Mouse (Mus musculus): ENCODE measurements around the gene Zfp82. TPM values are rescaled to one million over a fixed set of nuclear protein-coding genes. Genes with fewer than 3 reads are reported as not detected.

Gene Zfp82
- 5.0 TPM for polyA plus RNA-seq (2015; fragmentation: Illumina TruSeq; extraction: RNeasy Lipid Tissue Mini Kit (QIAGEN cat#74804); ENCODE audit: low read depth, low replicate concordance)

GRCm38 (mm10) chr7:30072146-30073028 lies at the start of gene Zfp82:
TSS of gene Zfp82 (minus strand) at chr7:30072900.

GRCm38 (mm10) chr7:30121308-30122187 lies 48.8 kb upstream of the Zfp82 start, which contains the start of gene Zfp382:
TSS of gene Zfp382 (plus strand) at chr7:30121942.

GRCm38 (mm10) chr7:30094646-30095429 lies 22.1 kb upstream of the Zfp82 start, which contains the start of gene Zfp260:
TSS of gene Zfp260 (plus strand) at chr7:30094777.

DNA sequence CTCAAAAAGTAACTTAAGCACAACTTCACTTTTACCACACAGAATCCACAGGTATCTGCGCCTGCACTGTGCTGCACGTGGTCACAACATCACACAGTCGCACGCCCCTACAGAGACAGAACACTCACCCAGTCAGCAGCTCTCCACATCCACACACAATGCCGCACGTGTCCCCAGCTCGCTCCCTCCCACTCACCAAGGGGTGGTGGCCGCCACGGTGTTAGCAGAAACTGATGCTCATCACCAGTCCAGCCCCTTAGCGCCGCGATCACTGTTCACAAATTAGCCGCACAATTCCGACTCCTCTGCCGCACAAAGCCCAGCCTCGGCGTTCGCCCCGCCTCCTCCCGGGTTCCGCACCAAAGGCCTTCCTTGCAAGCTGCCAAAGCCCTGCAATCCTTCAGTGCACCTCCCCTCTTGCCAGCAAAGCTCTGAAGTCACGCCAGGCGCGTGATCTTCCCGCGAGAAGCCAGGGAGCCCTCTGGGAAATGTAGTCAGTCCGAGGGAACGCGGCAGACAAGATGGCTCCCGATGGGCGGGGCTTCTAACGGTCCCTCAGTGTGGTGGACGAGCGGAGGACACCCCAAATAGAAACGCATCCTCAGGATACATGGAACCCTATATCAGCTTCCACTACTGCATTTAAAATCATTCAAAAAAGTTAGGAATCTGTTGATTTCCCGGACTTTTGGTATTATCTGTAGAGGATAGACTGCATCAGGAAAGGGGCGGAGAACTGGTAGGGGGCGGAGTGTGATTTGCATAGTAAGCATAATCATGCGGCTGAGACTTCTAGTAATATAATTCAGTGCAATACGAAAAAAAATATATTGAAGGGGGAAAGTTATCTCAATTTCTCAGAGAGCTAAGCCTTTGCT lies 17.6 kb upstream of the Zfp82 start, which contains the start of the genes Gm26920 and Zfp566:
Gene Gm26920 (minus strand): TSS at position 319 of the 878 bp plus-strand sequence.
Gene Zfp566 (minus strand): TSS at position 436 of the 878 bp plus-strand sequence.

GRCm38 (mm10) chr7:30050882-30051548 lies 21.7 kb downstream of the Zfp82 start, which contains the start of gene Zfp14:
TSS of gene Zfp14 (minus strand) at chr7:30051380.

Other genes starting within 250 kb of the Zfp82 start
- 16.6 TPM for gene Zfp940, start 219.2 kb downstream of the Zfp82 start, polyA plus RNA-seq (2015; fragmentation: Illumina TruSeq; extraction: RNeasy Lipid Tissue Mini Kit (QIAGEN cat#74804); ENCODE audit: low read depth, low replicate concordance)
- gene Zfp420, start 212.9 kb downstream of the Zfp82 start, polyA plus RNA-seq (2015; fragmentation: Illumina TruSeq; extraction: RNeasy Lipid Tissue Mini Kit (QIAGEN cat#74804); ENCODE audit: low read depth, low replicate concordance): 20.0 TPM
- 16.2 TPM for gene Zfp27, start 166.3 kb downstream of the Zfp82 start, polyA plus RNA-seq (2015; fragmentation: Illumina TruSeq; extraction: RNeasy Lipid Tissue Mini Kit (QIAGEN cat#74804); ENCODE audit: low read depth, low replicate concordance)
- 13.4 TPM for gene Zfp383, start 164.7 kb downstream of the Zfp82 start, polyA plus RNA-seq (2015; fragmentation: Illumina TruSeq; extraction: RNeasy Lipid Tissue Mini Kit (QIAGEN cat#74804); ENCODE audit: low read depth, low replicate concordance)
- gene Zfp74, start 118.8 kb downstream of the Zfp82 start, polyA plus RNA-seq (2015; fragmentation: Illumina TruSeq; extraction: RNeasy Lipid Tissue Mini Kit (QIAGEN cat#74804); ENCODE audit: low read depth, low replicate concordance): 11.1 TPM
- gene Zfp568, start 88.9 kb downstream of the Zfp82 start, polyA plus RNA-seq (2015; fragmentation: Illumina TruSeq; extraction: RNeasy Lipid Tissue Mini Kit (QIAGEN cat#74804); ENCODE audit: low read depth, low replicate concordance): 1.8 TPM
- gene Zfp14, start 21.5 kb downstream of the Zfp82 start, polyA plus RNA-seq (2015; fragmentation: Illumina TruSeq; extraction: RNeasy Lipid Tissue Mini Kit (QIAGEN cat#74804); ENCODE audit: low read depth, low replicate concordance): 16.0 TPM
- gene Gm26920, start 17.5 kb upstream of the Zfp82 start, polyA plus RNA-seq (2015; fragmentation: Illumina TruSeq; extraction: RNeasy Lipid Tissue Mini Kit (QIAGEN cat#74804); ENCODE audit: low read depth, low replicate concordance): 0.83 TPM
- gene Zfp566, start 17.6 kb upstream of the Zfp82 start, polyA plus RNA-seq (2015; fragmentation: Illumina TruSeq; extraction: RNeasy Lipid Tissue Mini Kit (QIAGEN cat#74804); ENCODE audit: low read depth, low replicate concordance): 7.6 TPM
- 67.4 TPM for gene Zfp260, start 21.9 kb upstream of the Zfp82 start, polyA plus RNA-seq (2015; fragmentation: Illumina TruSeq; extraction: RNeasy Lipid Tissue Mini Kit (QIAGEN cat#74804); ENCODE audit: low read depth, low replicate concordance)
- 13.2 TPM for gene Zfp382, start 49.0 kb upstream of the Zfp82 start, polyA plus RNA-seq (2015; fragmentation: Illumina TruSeq; extraction: RNeasy Lipid Tissue Mini Kit (QIAGEN cat#74804); ENCODE audit: low read depth, low replicate concordance)
- gene Zfp146, start 96.8 kb upstream of the Zfp82 start, polyA plus RNA-seq (2015; fragmentation: Illumina TruSeq; extraction: RNeasy Lipid Tissue Mini Kit (QIAGEN cat#74804); ENCODE audit: low read depth, low replicate concordance): 38.1 TPM
- gene Cox7a1, start 111.2 kb upstream of the Zfp82 start, polyA plus RNA-seq (2015; fragmentation: Illumina TruSeq; extraction: RNeasy Lipid Tissue Mini Kit (QIAGEN cat#74804); ENCODE audit: low read depth, low replicate concordance): 10.0 TPM
- gene Capns1, start 125.9 kb upstream of the Zfp82 start, polyA plus RNA-seq (2015; fragmentation: Illumina TruSeq; extraction: RNeasy Lipid Tissue Mini Kit (QIAGEN cat#74804); ENCODE audit: low read depth, low replicate concordance): 226 TPM
- gene Polr2i, start 159.0 kb upstream of the Zfp82 start, polyA plus RNA-seq (2015; fragmentation: Illumina TruSeq; extraction: RNeasy Lipid Tissue Mini Kit (QIAGEN cat#74804); ENCODE audit: low read depth, low replicate concordance): 79.0 TPM
- gene Tbcb, start 159.4 kb upstream of the Zfp82 start, polyA plus RNA-seq (2015; fragmentation: Illumina TruSeq; extraction: RNeasy Lipid Tissue Mini Kit (QIAGEN cat#74804); ENCODE audit: low read depth, low replicate concordance): 168 TPM
- not detected for gene Ovol3, start 162.8 kb upstream of the Zfp82 start, polyA plus RNA-seq (2015; fragmentation: Illumina TruSeq; extraction: RNeasy Lipid Tissue Mini Kit (QIAGEN cat#74804); ENCODE audit: low read depth, low replicate concordance)
- not detected for gene Thap8, start 207.2 kb upstream of the Zfp82 start, polyA plus RNA-seq (2015; fragmentation: Illumina TruSeq; extraction: RNeasy Lipid Tissue Mini Kit (QIAGEN cat#74804); ENCODE audit: low read depth, low replicate concordance)
- 1.8 TPM for gene Wdr62, start 207.5 kb upstream of the Zfp82 start, polyA plus RNA-seq (2015; fragmentation: Illumina TruSeq; extraction: RNeasy Lipid Tissue Mini Kit (QIAGEN cat#74804); ENCODE audit: low read depth, low replicate concordance)
- 504 TPM for gene Clip3, start 218.8 kb upstream of the Zfp82 start, polyA plus RNA-seq (2015; fragmentation: Illumina TruSeq; extraction: RNeasy Lipid Tissue Mini Kit (QIAGEN cat#74804); ENCODE audit: low read depth, low replicate concordance)
- gene Alkbh6, start 235.8 kb upstream of the Zfp82 start, polyA plus RNA-seq (2015; fragmentation: Illumina TruSeq; extraction: RNeasy Lipid Tissue Mini Kit (QIAGEN cat#74804); ENCODE audit: low read depth, low replicate concordance): 87.8 TPM
- 9.7 TPM for gene Syne4, start 241.9 kb upstream of the Zfp82 start, polyA plus RNA-seq (2015; fragmentation: Illumina TruSeq; extraction: RNeasy Lipid Tissue Mini Kit (QIAGEN cat#74804); ENCODE audit: low read depth, low replicate concordance)
- 0.43 TPM for gene E130208F15Rik, start 248.8 kb upstream of the Zfp82 start, polyA plus RNA-seq (2015; fragmentation: Illumina TruSeq; extraction: RNeasy Lipid Tissue Mini Kit (QIAGEN cat#74804); ENCODE audit: low read depth, low replicate concordance)

All from brain, adult 10 weeks (tissue).